Mouse (Mus musculus): ENCODE measurements around the gene Fgfr2. TPM values are rescaled to one million over a fixed set of nuclear protein-coding genes. Genes with fewer than 3 reads are reported as not detected.
"Not testable (repeated sequence)": the region's sequence is repeated elsewhere in the genome, so short reads cannot be mapped to it uniquely, and the experiment has no call there.

The Fgfr2 gene
- polyA plus RNA-seq, 1 experiment from 2014 or later = 24.9 TPM

GRCm38 (mm10) chr7:132443134-132443533, 680.0 kb downstream of the Fgfr2 start:
- no peaks in the 10 kb centered on the region for H3K27me3 ChIP-seq (ENCODE audit: control insufficient read depth, insufficient read depth, low read length)
- 76% methylated on average over 3 of the region's 3 CpGs for WGBS (ENCODE audit: insufficient replicate concordance)
- H3K4me3 ChIP-seq (ENCODE audit: low read depth, low read length) = no peak overlapping the region
- H3K9me3 ChIP-seq (replicated peaks; ENCODE audit: control insufficient read depth, low read length) = no peaks in the 10 kb centered on the region
- no peaks in the 10 kb centered on the region for H3K36me3 ChIP-seq (ENCODE audit: control insufficient read depth, insufficient read depth, low read length)
- 0 out of 2 replicates have a peak overlapping the region, but pooled peaks have one; percentile 29 for H3K27ac ChIP-seq (ENCODE audit: low read depth, low read length)
- no peak overlapping the region for H3K9ac ChIP-seq (ENCODE audit: low read depth, low read length)
- ATAC-seq (replicated peaks; ENCODE audit: insufficient number of reproducible peaks, low FRiP score, low TSS enrichment) = no peak
- peaks cover 11% of the 10 kb centered on the region for H3K4me1 ChIP-seq (ENCODE audit: control insufficient read depth, insufficient read depth, low read length)
- H3K4me2 ChIP-seq = no peak overlapping the region

- not testable (repeated sequence) for H3K9ac ChIP-seq (ENCODE audit: low read depth, low read length); H3K9me3 ChIP-seq (replicated peaks; ENCODE audit: control insufficient read depth, low read length); H3K4me3 ChIP-seq (ENCODE audit: low read depth, low read length); H3K36me3 ChIP-seq (ENCODE audit: control insufficient read depth, insufficient read depth, low read length); ATAC-seq (replicated peaks; ENCODE audit: insufficient number of reproducible peaks, low FRiP score, low TSS enrichment); H3K27ac ChIP-seq (ENCODE audit: low read depth, low read length); H3K27me3 ChIP-seq (ENCODE audit: control insufficient read depth, insufficient read depth, low read length); H3K4me2 ChIP-seq
- WGBS (ENCODE audit: insufficient replicate concordance) = 83% methylated on average over 3 of the region's 3 CpGs
- H3K4me1 ChIP-seq (ENCODE audit: control insufficient read depth, insufficient read depth, low read length) = peaks cover 11% of the 10 kb centered on the region
These were observed 680.9 kb downstream of the Fgfr2 start for GRCm38 (mm10) chr7:132442133-132442763.

GRCm38 (mm10) chr7:132439916-132440315, 683.2 kb downstream of the Fgfr2 start:
- no peak for ATAC-seq (replicated peaks; ENCODE audit: insufficient number of reproducible peaks, low FRiP score, low TSS enrichment)
- H3K4me3 ChIP-seq (ENCODE audit: low read depth, low read length) = no peak overlapping the region
- no peaks in the 10 kb centered on the region for H3K27me3 ChIP-seq (ENCODE audit: control insufficient read depth, insufficient read depth, low read length)
- H3K9ac ChIP-seq (ENCODE audit: low read depth, low read length) = no peak overlapping the region
- peaks cover 11% of the 10 kb centered on the region for H3K4me1 ChIP-seq (ENCODE audit: control insufficient read depth, insufficient read depth, low read length)
- 68% methylated on average over 6 of the region's 6 CpGs for WGBS (ENCODE audit: insufficient replicate concordance)
- no peaks in the 10 kb centered on the region for H3K9me3 ChIP-seq (replicated peaks; ENCODE audit: control insufficient read depth, low read length)
- H3K36me3 ChIP-seq (ENCODE audit: control insufficient read depth, insufficient read depth, low read length) = no peaks in the 10 kb centered on the region
- H3K27ac ChIP-seq (ENCODE audit: low read depth, low read length) = no peak overlapping the region
- H3K4me2 ChIP-seq = no peak overlapping the region

- Histone ChIP-seq H3K4me3 (ENCODE audit: low read depth, low read length) (no peak overlapping the region), H3K9ac (ENCODE audit: low read depth, low read length) (no peak overlapping the region), H3K27me3 (ENCODE audit: control insufficient read depth, insufficient read depth, low read length) (no peaks in the 10 kb centered on the region), H3K4me1 (ENCODE audit: control insufficient read depth, insufficient read depth, low read length) (peaks cover 2% of the 10 kb centered on the region), H3K4me2 (no peak overlapping the region), H3K9me3 (replicated peaks; ENCODE audit: control insufficient read depth, low read length) (no peaks in the 10 kb centered on the region), H3K36me3 (ENCODE audit: control insufficient read depth, insufficient read depth, low read length) (no peaks in the 10 kb centered on the region), H3K27ac (ENCODE audit: low read depth, low read length) (no peak overlapping the region)
- WGBS (ENCODE audit: insufficient replicate concordance) = 83% methylated on average over 6 of the region's 6 CpGs
- no peak for ATAC-seq (replicated peaks; ENCODE audit: insufficient number of reproducible peaks, low FRiP score, low TSS enrichment)
These were observed 685.1 kb downstream of the Fgfr2 start for GRCm38 (mm10) chr7:132438060-132438459.

- no peak overlapping the region for H3K4me3 ChIP-seq (ENCODE audit: low read depth, low read length)
- H3K27me3 ChIP-seq (ENCODE audit: control insufficient read depth, insufficient read depth, low read length) = no peaks in the 10 kb centered on the region
- no peak overlapping the region for H3K27ac ChIP-seq (ENCODE audit: low read depth, low read length)
- H3K4me2 ChIP-seq = no peak overlapping the region
- ATAC-seq (replicated peaks; ENCODE audit: insufficient number of reproducible peaks, low FRiP score, low TSS enrichment) = no peak
- WGBS (ENCODE audit: insufficient replicate concordance) = 88% methylated on average over 3 of the region's 3 CpGs
- no peaks in the 10 kb centered on the region for H3K9me3 ChIP-seq (replicated peaks; ENCODE audit: control insufficient read depth, low read length)
- H3K36me3 ChIP-seq (ENCODE audit: control insufficient read depth, insufficient read depth, low read length) = no peaks in the 10 kb centered on the region
- H3K9ac ChIP-seq (ENCODE audit: low read depth, low read length) = no peak overlapping the region
- H3K4me1 ChIP-seq (ENCODE audit: control insufficient read depth, insufficient read depth, low read length) = no peaks in the 10 kb centered on the region
These were observed 685.7 kb downstream of the Fgfr2 start for GRCm38 (mm10) chr7:132437431-132437830.

DNA sequence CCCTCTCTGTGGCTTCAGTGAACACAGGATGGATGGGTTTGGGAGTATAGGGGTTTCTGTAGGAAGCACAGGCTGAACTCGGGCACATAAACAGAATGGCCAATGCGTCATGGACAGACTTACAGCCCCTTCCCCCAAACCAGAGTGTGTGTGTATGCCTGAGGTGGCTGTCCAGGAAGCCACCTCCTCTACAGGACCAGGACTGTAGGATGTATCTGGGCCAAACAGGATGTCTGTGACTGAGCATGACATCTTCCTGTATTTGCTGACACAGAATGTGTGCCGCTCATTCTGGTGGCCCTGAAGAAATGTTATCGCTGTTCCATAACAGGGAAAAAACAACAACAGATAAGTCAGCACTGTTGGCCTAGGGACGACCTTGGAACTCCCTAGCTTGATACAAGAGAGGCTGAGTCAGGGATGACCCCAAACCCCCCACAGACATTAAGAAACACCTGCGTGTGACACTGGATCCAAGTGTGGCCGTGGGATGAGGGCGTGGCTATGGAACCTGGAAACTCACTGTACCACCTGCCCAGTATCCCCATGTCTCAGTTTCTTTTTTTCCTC, 687.6 kb downstream of the Fgfr2 start:
- ATAC-seq (replicated peaks; ENCODE audit: insufficient number of reproducible peaks, low FRiP score, low TSS enrichment) = no peak; the same call in 1 of the 2 replicates
- WGBS (ENCODE audit: insufficient replicate concordance) = 64% methylated on average over 8 of the region's 8 CpGs

DNA sequence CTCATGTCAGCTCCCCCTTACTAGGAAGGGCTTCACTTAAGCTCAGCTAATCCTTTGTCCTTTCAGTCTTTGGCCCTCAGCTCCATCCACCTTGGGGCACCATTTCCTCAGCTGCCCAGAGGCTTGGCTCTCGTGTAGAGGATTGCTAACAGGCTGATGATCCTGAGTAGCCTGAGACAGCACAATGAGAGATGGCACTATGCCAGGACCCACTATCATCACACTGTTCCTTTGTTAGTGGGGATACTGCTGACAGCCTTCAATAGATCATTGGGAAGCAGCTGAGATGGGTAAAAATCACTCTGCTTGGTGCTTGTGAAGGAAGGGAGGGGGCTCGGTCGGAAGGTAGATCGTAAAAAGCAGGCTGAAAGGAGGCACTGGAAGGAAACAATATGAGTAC, 693.8 kb downstream of the Fgfr2 start:
- no peaks in the 10 kb centered on the region for H3K36me3 ChIP-seq (ENCODE audit: control insufficient read depth, insufficient read depth, low read length)
- H3K27ac ChIP-seq (ENCODE audit: low read depth, low read length) = no peak overlapping the region
- no peak overlapping the region for H3K4me3 ChIP-seq (ENCODE audit: low read depth, low read length)
- 0 out of 2 replicates have a peak, but pooled peaks cover 2% of the 10 kb centered on the region for H3K4me1 ChIP-seq (ENCODE audit: control insufficient read depth, insufficient read depth, low read length)
- H3K9ac ChIP-seq (ENCODE audit: low read depth, low read length) = no peak overlapping the region
- 71% methylated on average over 4 of the region's 4 CpGs for WGBS (ENCODE audit: insufficient replicate concordance)
- H3K9me3 ChIP-seq (replicated peaks; ENCODE audit: control insufficient read depth, low read length) = no peaks in the 10 kb centered on the region
- no peak overlapping the region for H3K4me2 ChIP-seq
- no peaks in the 10 kb centered on the region; the same call in 1 of the 2 replicates for H3K27me3 ChIP-seq (ENCODE audit: control insufficient read depth, insufficient read depth, low read length)
- ATAC-seq (replicated peaks; ENCODE audit: insufficient number of reproducible peaks, low FRiP score, low TSS enrichment) = no peak

More for the DNA sequence above, 687.6 kb downstream of the Fgfr2 start:
- H3K36me3 ChIP-seq (ENCODE audit: control insufficient read depth, insufficient read depth, low read length) = no peaks in the 10 kb centered on the region
- no peak overlapping the region for H3K9ac ChIP-seq (ENCODE audit: low read depth, low read length)
- no peaks in the 10 kb centered on the region for H3K9me3 ChIP-seq (replicated peaks; ENCODE audit: control insufficient read depth, low read length)
- no peak overlapping the region for H3K4me2 ChIP-seq
- no peak overlapping the region for H3K27ac ChIP-seq (ENCODE audit: low read depth, low read length)
- no peak overlapping the region for H3K4me3 ChIP-seq (ENCODE audit: low read depth, low read length)
- no peaks in the 10 kb centered on the region; the same call in 1 of the 2 replicates for H3K27me3 ChIP-seq (ENCODE audit: control insufficient read depth, insufficient read depth, low read length)
- H3K4me1 ChIP-seq (ENCODE audit: control insufficient read depth, insufficient read depth, low read length) = no peaks in the 10 kb centered on the region

DNA sequence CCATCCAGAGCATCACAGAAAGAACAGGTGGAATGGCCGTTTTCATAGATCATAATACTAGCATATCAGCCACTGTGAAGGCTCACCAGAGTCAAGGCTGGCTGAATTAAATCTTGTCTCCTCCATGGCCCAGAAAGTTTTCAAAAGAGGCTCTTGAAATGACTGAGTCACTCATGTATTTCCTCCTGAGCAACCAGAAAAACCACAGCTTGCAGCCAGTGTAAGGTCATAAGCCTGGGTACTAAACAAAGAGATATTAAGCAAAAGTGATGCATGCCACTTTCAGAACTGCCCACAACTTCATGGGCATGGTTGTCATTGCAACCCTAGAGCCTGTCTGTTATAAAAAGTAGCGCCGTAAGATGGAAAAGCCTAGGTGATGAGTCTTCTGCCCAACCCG, 694.8 kb downstream of the Fgfr2 start:
- Histone ChIP-seq H3K4me2 (no peak overlapping the region), H3K27me3 (ENCODE audit: control insufficient read depth, insufficient read depth, low read length) (no peaks in the 10 kb centered on the region; the same call in 1 of the 2 replicates), H3K4me3 (ENCODE audit: low read depth, low read length) (no peak overlapping the region), H3K9me3 (replicated peaks; ENCODE audit: control insufficient read depth, low read length) (no peaks in the 10 kb centered on the region), H3K36me3 (ENCODE audit: control insufficient read depth, insufficient read depth, low read length) (no peaks in the 10 kb centered on the region), H3K4me1 (ENCODE audit: control insufficient read depth, insufficient read depth, low read length) (0 out of 2 replicates have a peak, but pooled peaks cover 2% of the 10 kb centered on the region), H3K9ac (ENCODE audit: low read depth, low read length) (no peak overlapping the region), H3K27ac (ENCODE audit: low read depth, low read length) (no peak overlapping the region)
- ATAC-seq (replicated peaks; ENCODE audit: insufficient number of reproducible peaks, low FRiP score, low TSS enrichment) = no peak
- WGBS (ENCODE audit: insufficient replicate concordance) = 88% methylated on average over 4 of the region's 4 CpGs

- H3K4me3 ChIP-seq (ENCODE audit: low read depth, low read length) = no peak overlapping the region
- no peaks in the 10 kb centered on the region; the same call in 1 of the 2 replicates for H3K27me3 ChIP-seq (ENCODE audit: control insufficient read depth, insufficient read depth, low read length)
- H3K9ac ChIP-seq (ENCODE audit: low read depth, low read length) = no peak overlapping the region
- no peaks in the 10 kb centered on the region for H3K36me3 ChIP-seq (ENCODE audit: control insufficient read depth, insufficient read depth, low read length)
- H3K9me3 ChIP-seq (replicated peaks; ENCODE audit: control insufficient read depth, low read length) = no peaks in the 10 kb centered on the region
- 0 out of 2 replicates have a peak, but pooled peaks cover 2% of the 10 kb centered on the region for H3K4me1 ChIP-seq (ENCODE audit: control insufficient read depth, insufficient read depth, low read length)
- WGBS (ENCODE audit: insufficient replicate concordance) = 67% methylated on average over 5 of the region's 5 CpGs
- H3K4me2 ChIP-seq = no peak overlapping the region
- ATAC-seq (replicated peaks; ENCODE audit: insufficient number of reproducible peaks, low FRiP score, low TSS enrichment) = no peak
- no peak overlapping the region for H3K27ac ChIP-seq (ENCODE audit: low read depth, low read length)
These were observed 697.1 kb downstream of the Fgfr2 start for GRCm38 (mm10) chr7:132426069-132426468.

Data from heart, embryonic 11.5 days (tissue).